Mouse (Mus musculus) hindbrain, embryonic 12.5 days (tissue): ENCODE measurements around the gene Gpalpp1. TPM values are rescaled to one million over a fixed set of nuclear protein-coding genes. Genes with fewer than 3 reads are reported as not detected.

Experiments
- ATAC-seq: fragments of 200-750 bp; cut with Nextera tagmentation; 2 replicates; pipeline ENCODE4 v1.8.0; 2017; ENCODE audit warnings: moderate TSS enrichment; ENCODE audit not compliant: low FRiP score
- H3K27ac ChIP-seq: fragments of 300-500 bp; sonication (generic); 2 replicates; pipeline ENCODE4 v1.5.1; 2016; ENCODE audit warnings: mild to moderate bottlenecking
- H3K27me3 ChIP-seq: fragments of 300-500 bp; sonication (generic); 2 replicates; pipeline ENCODE4 v1.6.1; 2016; ENCODE audit warnings: mild to moderate bottlenecking
- H3K36me3 ChIP-seq: fragments of 300-500 bp; sonication (generic); 2 replicates; pipeline ENCODE4 v1.6.1; 2016; ENCODE audit warnings: mild to moderate bottlenecking
- H3K4me1 ChIP-seq: fragments of 300-500 bp; sonication (generic); 2 replicates; pipeline ENCODE4 v1.6.1; 2016
- H3K4me2 ChIP-seq: fragments of 300-500 bp; sonication (generic); replicated peaks from 2 replicates; pipeline ENCODE4 v1.6.1; 2016; ENCODE audit warnings: mild to moderate bottlenecking
- H3K4me3 ChIP-seq: fragments of 300-500 bp; sonication (generic); 2 replicates; pipeline ENCODE4 v1.5.1; 2016; ENCODE audit warnings: mild to moderate bottlenecking
- H3K9ac ChIP-seq: fragments of 300-500 bp; sonication (generic); 2 replicates; pipeline ENCODE4 v1.6.1; 2016; ENCODE audit warnings: mild to moderate bottlenecking, moderate library complexity
- H3K9me3 ChIP-seq: fragments of 300-500 bp; sonication (generic); replicated peaks from 2 replicates; pipeline ENCODE4 v1.6.1; 2016; ENCODE audit warnings: mild to moderate bottlenecking
- WGBS: fragments of 180-500 bp; shearing (Covaris S2); methylation state at CpG from one replicate; pipeline ENCODE4 v1.1.7; 2016; 5-methylcytosine and 5-hydroxymethylcytosine counted together
- polyA plus RNA-seq: library from polyadenylated mRNA; unstranded; fragments of >200 nt; fragmentation: Nextera tagmentation; extraction: Ambion mirVana; gene quantifications from 2 replicates; pipeline ENCODE4 v1.2.1, GENCODE M21; 2016

Gpalpp1 gene
- polyA plus RNA-seq, 1 experiment from 2014 or later = 18.5 TPM

DNA sequence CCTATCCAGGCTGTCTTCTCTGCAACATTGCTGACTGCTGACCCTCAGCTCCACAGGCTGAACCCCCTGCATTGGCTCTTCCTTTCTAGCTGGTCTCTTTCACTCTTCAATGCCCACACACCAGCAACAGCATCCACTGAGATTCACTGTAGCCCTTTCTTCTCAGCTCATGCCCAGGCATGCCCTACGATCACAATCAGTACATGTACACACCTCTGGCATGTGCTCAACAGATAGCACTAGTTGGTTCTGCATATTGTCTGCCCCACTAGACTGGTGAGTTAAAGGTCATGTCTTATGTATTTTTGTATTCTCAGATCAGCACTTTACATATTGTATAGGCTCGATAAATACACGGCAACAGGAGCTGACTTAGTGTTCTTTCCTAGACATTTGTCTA lies 26.4 kb downstream of the Gpalpp1 start:
- no peak overlapping the region for H3K4me2 ChIP-seq
- H3K36me3 ChIP-seq = peaks cover 8% of the 10 kb centered on the region; the same call in 1 of the 2 replicates
- 84% methylated on average over 3 of the region's 3 CpGs for WGBS
- H3K9ac ChIP-seq = no peak overlapping the region
- H3K27ac ChIP-seq = no peak overlapping the region
- no peak overlapping the region for H3K4me3 ChIP-seq
- ATAC-seq = no peak
- H3K9me3 ChIP-seq = no peaks in the 10 kb centered on the region
- H3K27me3 ChIP-seq = no peaks in the 10 kb centered on the region
- no peaks in the 10 kb centered on the region for H3K4me1 ChIP-seq

DNA sequence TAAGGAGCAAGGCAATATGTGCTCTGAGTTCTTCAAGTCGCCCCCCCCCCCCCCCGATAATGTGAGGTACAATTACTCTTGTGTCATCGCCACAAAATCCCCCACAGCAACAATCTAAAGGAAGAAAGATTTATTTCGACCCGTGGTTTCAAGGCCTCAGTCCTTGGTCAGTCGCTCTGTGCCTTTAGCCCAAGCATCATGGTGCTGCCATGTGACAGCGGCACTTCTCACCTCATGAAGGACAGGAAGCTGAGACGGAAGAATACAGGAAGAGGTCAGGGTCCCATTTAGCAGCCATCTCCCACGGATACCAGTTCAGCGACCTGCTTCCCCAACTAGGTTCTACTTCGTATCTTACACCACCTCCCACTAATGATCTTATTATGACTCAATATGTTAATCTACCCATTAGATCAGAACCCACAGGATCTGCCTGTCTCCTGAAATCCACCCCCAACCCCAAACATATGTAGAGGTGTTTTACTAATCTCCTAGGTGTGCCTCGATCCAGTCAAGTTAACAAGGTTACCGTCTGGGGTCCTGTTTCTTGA lies 28.4 kb downstream of the Gpalpp1 start:
- Histone ChIP-seq H3K36me3 (0 out of 2 replicates have a peak, but pooled peaks cover 6% of the 10 kb centered on the region), H3K27ac (no peak overlapping the region), H3K27me3 (peaks cover 3% of the 10 kb centered on the region; the same call in 1 of the 2 replicates), H3K4me3 (no peak overlapping the region), H3K4me1 (peaks cover under 1% of the 10 kb centered on the region), H3K9me3 (no peaks in the 10 kb centered on the region), H3K4me2 (no peak overlapping the region), H3K9ac (no peak overlapping the region)
- ATAC-seq = no peak
- WGBS = 91% methylated on average over 13 of the region's 13 CpGs

DNA sequence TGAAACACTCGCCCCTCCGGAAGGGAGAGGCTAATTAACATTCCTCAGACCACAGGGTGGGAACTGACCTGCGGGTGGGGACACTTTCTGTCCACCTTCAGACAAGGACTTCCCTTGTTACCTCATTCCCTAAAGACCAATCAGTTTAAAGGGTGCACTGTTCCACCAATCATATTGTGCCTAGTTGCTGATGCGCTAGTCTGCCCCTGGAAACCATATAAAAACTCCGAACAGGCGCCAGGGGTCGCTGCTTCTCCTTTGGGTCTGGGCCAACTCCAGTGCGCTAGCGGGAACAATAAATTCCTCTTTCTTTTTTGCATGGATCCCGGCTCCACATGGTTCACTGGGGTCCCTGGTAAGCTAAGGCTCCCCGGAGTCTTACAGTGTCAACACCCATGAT lies 29.1 kb downstream of the Gpalpp1 start:
- Histone ChIP-seq H3K27me3 (peaks cover 3% of the 10 kb centered on the region; the same call in 1 of the 2 replicates), H3K4me3 (no peak overlapping the region), H3K36me3 (0 out of 2 replicates have a peak, but pooled peaks cover 3% of the 10 kb centered on the region), H3K27ac (no peak overlapping the region), H3K9me3 (no peaks in the 10 kb centered on the region), H3K4me1 (peaks cover 8% of the 10 kb centered on the region), H3K4me2 (no peak overlapping the region), H3K9ac (no peak overlapping the region)
- no peak for ATAC-seq
- WGBS = 65% methylated on average over 11 of the region's 11 CpGs

DNA sequence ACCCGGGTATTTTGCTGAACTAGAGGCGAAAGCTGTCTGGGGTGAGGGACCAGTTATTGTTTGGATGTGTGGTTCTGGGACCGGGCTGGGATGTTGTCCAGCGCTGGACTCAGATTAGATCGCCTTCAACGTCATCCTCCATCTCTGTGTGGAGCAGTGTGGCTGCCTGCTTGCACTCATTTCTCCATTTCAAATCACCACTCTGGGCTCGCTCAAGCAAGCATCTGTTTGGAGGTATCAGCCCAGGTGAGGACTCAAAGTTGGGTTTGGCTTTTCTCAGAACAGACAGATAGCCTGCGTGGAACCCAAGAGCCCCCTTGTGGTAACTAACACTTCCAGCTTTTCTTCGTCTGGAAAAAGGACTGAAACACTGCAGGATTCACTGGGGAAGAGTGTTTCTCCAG lies 33.5 kb downstream of the Gpalpp1 start:
- Histone ChIP-seq H3K9me3 (no peaks in the 10 kb centered on the region), H3K9ac (no peak overlapping the region), H3K4me2 (no peak overlapping the region), H3K36me3 (no peaks in the 10 kb centered on the region), H3K4me1 (peaks cover 10% of the 10 kb centered on the region), H3K27ac (no peak overlapping the region), H3K4me3 (no peak overlapping the region), H3K27me3 (peaks cover 3% of the 10 kb centered on the region; the same call in 1 of the 2 replicates)
- peak; percentile 75 for ATAC-seq
- 51% methylated on average over 9 of the region's 9 CpGs for WGBS

DNA sequence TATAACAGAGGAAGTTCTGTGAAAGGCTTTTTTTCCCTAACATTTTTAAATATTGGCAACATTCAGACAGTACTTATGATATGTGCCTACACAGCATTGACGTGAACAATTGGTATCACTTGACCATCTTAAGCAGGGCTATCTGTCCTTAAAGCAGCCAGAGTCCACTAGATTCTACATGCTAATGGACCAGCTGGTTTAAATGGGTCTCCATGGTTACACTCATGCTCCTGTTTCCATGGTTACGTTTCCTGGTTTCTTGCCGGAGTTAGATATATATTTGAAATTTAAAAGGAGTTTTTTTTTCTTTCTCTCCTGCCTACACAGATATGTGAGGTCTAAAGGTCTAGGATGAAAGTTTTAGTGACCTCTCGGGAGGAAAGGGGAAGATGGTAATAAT lies 34.0 kb downstream of the Gpalpp1 start:
- WGBS = 59% methylated on average over 4 of the region's 4 CpGs
- Histone ChIP-seq H3K9me3 (no peaks in the 10 kb centered on the region), H3K9ac (no peak overlapping the region), H3K27me3 (peaks cover 3% of the 10 kb centered on the region; the same call in 1 of the 2 replicates), H3K36me3 (no peaks in the 10 kb centered on the region), H3K4me2 (no peak overlapping the region), H3K27ac (no peak overlapping the region), H3K4me1 (peaks cover 10% of the 10 kb centered on the region), H3K4me3 (no peak overlapping the region)
- peak; percentile 64; the same call in 1 of the 2 replicates for ATAC-seq

DNA sequence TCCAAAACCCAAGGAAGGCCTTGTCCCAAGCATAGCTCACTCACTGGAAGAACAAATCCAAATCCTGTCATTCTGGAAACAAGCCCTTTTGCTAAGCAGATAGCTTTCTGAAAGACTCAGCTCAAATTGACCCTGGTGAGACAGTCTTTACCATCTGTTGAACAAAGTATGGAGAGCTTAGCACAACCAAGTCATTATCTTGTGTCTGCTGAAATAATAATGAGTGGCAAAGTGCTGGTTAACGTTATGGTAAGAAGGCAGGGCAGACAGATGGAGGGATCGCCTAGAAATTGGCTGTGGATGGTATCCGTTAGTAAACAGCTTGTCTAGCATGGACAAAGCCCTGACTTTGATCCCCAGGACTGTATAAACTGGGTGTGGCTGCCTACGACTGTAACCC lies 34.8 kb downstream of the Gpalpp1 start:
- WGBS = 61% methylated on average over 4 of the region's 4 CpGs
- ATAC-seq = no peak
- Histone ChIP-seq H3K27ac (no peak overlapping the region), H3K27me3 (peaks cover 3% of the 10 kb centered on the region; the same call in 1 of the 2 replicates), H3K4me2 (no peak overlapping the region), H3K9ac (no peak overlapping the region), H3K36me3 (no peaks in the 10 kb centered on the region), H3K9me3 (no peaks in the 10 kb centered on the region), H3K4me3 (no peak overlapping the region), H3K4me1 (peaks cover 10% of the 10 kb centered on the region)

DNA sequence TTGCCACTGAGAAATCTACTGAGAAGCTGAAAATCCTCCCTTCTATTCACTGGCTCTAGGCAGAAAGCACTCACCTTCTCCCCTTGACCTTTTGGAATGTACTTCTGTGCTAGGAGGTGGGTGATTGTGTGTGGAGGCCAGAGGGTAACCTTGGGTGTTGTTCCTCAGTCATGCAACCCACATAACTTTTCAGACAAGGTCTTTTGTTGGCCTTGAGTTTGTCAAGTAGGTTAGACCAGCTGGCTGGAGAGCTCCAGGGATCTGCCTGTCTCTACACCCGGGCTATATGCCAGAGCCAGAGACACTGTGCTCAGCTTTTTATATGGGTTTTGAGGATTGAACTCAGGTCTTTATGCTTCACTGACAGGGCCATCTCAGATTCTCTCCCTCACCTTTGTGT lies 36.4 kb downstream of the Gpalpp1 start:
- H3K9ac ChIP-seq = no peak overlapping the region
- H3K9me3 ChIP-seq = no peaks in the 10 kb centered on the region
- no peaks in the 10 kb centered on the region for H3K36me3 ChIP-seq
- peaks cover 3% of the 10 kb centered on the region; the same call in 1 of the 2 replicates for H3K27me3 ChIP-seq
- no peak overlapping the region for H3K4me2 ChIP-seq
- no peak for ATAC-seq
- WGBS = 87% methylated on average over 1 of the region's 1 CpGs
- no peak overlapping the region for H3K4me3 ChIP-seq
- H3K4me1 ChIP-seq = peaks cover 10% of the 10 kb centered on the region
- no peak overlapping the region for H3K27ac ChIP-seq

DNA sequence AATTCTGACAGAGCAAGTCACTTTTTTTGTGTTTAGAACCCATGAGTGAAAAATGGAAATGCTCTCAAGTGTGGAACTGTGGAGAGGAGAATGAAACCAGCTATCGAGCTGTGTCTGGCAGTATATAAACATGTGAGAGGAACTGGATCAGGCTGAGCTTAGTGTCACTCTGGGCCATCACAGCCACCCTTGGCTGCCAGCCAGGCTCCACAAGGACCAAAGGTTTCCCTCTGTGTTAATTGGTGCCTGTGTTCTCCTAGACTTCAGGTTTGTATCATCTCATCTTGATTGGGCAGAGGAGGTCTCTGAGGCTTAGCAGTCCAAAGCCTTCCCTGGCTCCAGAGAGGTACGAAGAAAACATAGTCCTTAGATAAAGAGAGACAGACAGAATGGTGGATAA lies 37.9 kb downstream of the Gpalpp1 start:
- Histone ChIP-seq H3K27ac (no peak overlapping the region), H3K36me3 (no peaks in the 10 kb centered on the region), H3K27me3 (no peaks in the 10 kb centered on the region), H3K9me3 (no peaks in the 10 kb centered on the region), H3K9ac (no peak overlapping the region), H3K4me2 (no peak overlapping the region), H3K4me1 (peaks cover 10% of the 10 kb centered on the region), H3K4me3 (no peak overlapping the region)
- ATAC-seq = no peak
- 89% methylated on average over 2 of the region's 2 CpGs for WGBS

DNA sequence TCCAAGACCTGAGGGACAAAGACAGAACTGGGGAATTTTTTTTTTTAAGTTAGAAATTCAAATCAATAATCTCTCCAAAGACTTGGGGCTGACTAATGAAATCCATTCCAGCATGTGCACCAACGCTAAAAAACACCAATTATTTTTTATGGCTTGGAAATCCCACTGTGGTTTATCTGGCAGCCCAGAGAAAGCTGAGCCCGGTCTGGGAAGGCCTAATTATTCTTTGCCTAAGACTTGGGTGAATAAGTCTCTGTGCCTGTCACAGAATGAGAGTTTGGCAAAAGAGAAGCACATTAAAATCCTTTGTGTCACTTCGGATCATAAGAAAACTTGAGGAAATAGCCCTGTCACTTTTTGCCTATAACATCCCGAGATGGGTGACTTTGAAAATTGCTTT lies 41.3 kb downstream of the Gpalpp1 start:
- Histone ChIP-seq H3K36me3 (no peaks in the 10 kb centered on the region), H3K4me2 (no peak overlapping the region), H3K9ac (no peak overlapping the region), H3K9me3 (no peaks in the 10 kb centered on the region), H3K4me3 (no peak overlapping the region), H3K27ac (no peak overlapping the region), H3K27me3 (no peaks in the 10 kb centered on the region), H3K4me1 (no peaks in the 10 kb centered on the region)
- WGBS = 69% methylated on average over 4 of the region's 4 CpGs
- no peak for ATAC-seq

DNA sequence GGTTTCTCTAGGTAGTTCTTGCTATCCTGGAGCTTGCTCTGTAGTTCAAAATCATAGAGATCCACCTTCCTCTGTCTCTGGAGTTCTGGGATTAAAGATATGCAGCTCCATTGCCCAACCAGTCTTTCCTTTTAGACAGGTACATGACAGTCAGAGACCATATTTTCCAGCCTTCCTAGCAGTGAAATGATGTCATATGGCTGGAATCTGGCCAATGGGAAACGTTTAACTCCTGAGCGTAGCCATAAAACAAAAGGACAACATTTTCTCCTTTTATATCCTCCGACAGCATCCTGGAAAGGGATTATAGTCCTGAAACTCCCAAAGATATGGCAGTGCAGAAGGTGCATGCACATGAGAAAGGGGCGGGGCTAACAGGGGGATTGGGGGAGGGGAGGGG lies 42.3 kb downstream of the Gpalpp1 start:
- Histone ChIP-seq H3K36me3 (no peaks in the 10 kb centered on the region), H3K9ac (no peak overlapping the region), H3K27ac (no peak overlapping the region), H3K27me3 (no peaks in the 10 kb centered on the region), H3K4me2 (no peak overlapping the region), H3K4me1 (no peaks in the 10 kb centered on the region), H3K4me3 (no peak overlapping the region), H3K9me3 (no peaks in the 10 kb centered on the region)
- 75% methylated on average over 4 of the region's 4 CpGs for WGBS
- ATAC-seq = no peak

DNA sequence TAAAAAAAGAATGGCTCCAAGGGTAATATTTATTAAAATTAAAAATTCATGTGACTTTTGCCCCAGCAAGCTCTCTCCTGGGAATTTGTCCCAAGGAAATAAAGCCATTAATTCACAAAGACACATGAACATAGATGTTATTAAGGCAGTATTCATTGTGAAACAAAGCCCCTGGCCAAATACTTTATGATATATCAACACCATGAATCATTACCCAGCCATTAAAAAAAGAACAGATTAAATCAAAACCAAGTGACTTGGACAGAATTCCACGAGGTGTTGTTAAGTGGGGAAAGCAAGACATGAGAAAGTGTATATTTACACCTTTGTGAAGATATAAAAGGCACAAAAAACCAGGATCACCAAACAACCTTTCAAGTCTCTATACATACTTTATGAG lies 43.3 kb downstream of the Gpalpp1 start:
- no peaks in the 10 kb centered on the region for H3K27me3 ChIP-seq
- no peak for ATAC-seq
- no peak overlapping the region for H3K4me3 ChIP-seq
- H3K9me3 ChIP-seq = no peaks in the 10 kb centered on the region
- no peak overlapping the region for H3K27ac ChIP-seq
- WGBS = 58% methylated on average over 1 of the region's 1 CpGs
- H3K4me1 ChIP-seq = no peaks in the 10 kb centered on the region
- H3K36me3 ChIP-seq = no peaks in the 10 kb centered on the region
- no peak overlapping the region for H3K9ac ChIP-seq
- H3K4me2 ChIP-seq = no peak overlapping the region

DNA sequence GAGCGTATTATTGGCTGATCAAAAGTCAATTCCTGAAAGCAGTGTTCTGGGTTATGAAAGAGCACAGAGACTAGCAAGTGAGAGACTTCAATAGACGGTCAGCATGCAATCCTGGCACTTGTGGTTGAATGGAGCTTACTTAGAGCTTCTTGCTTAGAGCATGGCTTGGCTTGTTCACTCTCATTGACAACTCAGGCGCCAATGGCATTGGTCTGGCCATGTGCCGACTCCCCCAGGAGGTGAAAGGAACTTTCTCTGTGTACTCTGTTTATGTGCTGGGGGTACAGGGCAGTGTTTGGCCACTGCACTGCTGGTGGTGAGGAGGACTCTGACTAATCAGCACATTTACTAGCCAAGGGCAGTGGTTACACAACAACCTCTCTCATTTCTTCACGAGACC lies 51.1 kb downstream of the Gpalpp1 start:
- no peak overlapping the region for H3K4me3 ChIP-seq
- 76% methylated on average over 5 of the region's 5 CpGs for WGBS
- H3K36me3 ChIP-seq = no peaks in the 10 kb centered on the region
- ATAC-seq = no peak
- H3K9ac ChIP-seq = no peak overlapping the region
- H3K4me2 ChIP-seq = no peak overlapping the region
- H3K4me1 ChIP-seq = no peaks in the 10 kb centered on the region
- no peaks in the 10 kb centered on the region for H3K9me3 ChIP-seq
- no peak overlapping the region for H3K27ac ChIP-seq
- no peaks in the 10 kb centered on the region for H3K27me3 ChIP-seq

DNA sequence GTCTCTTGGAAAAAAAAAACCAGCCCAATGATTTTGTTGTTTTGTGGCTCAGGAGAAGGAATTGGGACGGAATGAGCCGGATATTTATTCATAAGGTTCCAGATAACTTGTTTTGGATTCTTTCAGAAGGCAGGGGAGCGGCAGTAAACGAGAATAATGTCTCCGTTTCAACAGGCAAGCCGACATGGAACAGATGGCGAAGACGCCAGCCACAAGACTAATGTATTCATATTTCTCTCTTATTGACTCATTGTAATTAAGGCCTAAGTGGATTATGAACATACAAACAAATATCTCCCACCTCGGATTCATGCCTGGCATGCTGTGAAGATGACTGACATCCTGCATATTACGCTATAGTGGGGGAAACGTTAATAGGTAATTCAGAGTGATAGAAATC lies 56.8 kb downstream of the Gpalpp1 start:
- Histone ChIP-seq H3K4me1 (no peaks in the 10 kb centered on the region), H3K27me3 (no peaks in the 10 kb centered on the region), H3K4me2 (no peak overlapping the region), H3K4me3 (no peak overlapping the region), H3K9ac (no peak overlapping the region), H3K9me3 (no peaks in the 10 kb centered on the region), H3K27ac (no peak overlapping the region), H3K36me3 (no peaks in the 10 kb centered on the region)
- WGBS = 75% methylated on average over 11 of the region's 11 CpGs
- no peak for ATAC-seq
